Mouse (Mus musculus): ENCODE results near the gene Baat.

DNA sequence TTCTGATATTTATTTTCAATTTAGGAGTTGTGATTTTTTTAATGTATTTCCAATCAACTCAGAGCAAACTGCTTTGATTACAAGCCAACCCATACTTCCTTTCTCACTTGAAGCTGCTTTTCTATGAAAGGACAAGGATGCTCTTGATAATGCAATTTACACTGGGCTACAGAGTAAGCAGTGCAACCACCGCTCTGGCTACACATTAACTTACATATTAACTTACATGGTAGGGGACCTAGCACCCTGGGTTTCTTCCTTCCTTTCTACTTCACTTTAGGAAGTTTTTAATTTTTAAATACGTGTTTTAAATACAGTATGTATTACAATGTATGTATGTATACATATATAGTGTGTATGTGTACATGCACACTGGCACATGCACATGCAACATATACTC, 2.8 kb upstream of the Baat start:
- TF ChIP-seq POLR2A (IDR thresholded peaks at IDR 0.05; ENCODE audit: control insufficient read depth, low read depth, low read length) (no peak), CTCF (IDR thresholded peaks at IDR 0.05; ENCODE audit: control insufficient read depth, insufficient read depth, insufficient replicate concordance, low read depth, low read length) (no peak)
